Mouse (Mus musculus): Measurements from ENCODE around the gene Tmem252. TPM values are rescaled to one million over a fixed set of nuclear protein-coding genes. Genes with fewer than 3 reads are reported as not detected.

Tmem252 gene
- polyA plus RNA-seq, 1 experiment from 2014 or later = 0.81 TPM

DNA sequence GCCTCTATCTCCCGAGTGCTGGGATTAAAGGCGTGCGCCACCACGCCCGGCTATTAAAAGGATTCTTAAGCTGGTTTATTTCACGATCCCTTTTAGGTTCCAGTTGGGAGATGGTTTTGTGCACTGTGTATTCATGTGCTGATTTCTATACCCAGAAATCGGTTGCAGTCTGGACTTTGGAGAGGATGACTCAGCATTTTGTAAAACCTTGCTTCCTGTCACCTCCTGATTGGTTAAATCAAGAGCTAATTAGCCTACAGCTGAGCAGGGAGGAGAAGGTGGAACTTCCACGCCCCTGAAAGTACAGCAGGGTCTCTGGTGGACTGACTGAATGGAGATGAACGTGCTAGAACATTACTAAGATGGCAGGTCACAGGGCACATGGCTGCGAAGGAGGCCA, 12.6 kb downstream of the Tmem252 start:
- no peak overlapping the region for H3K9ac ChIP-seq (replicated peaks; ENCODE audit: low read length)
- no peaks in the 10 kb centered on the region for H3K4me1 ChIP-seq (ENCODE audit: control insufficient read depth, insufficient read depth, low read length)
- no peak overlapping the region for H3K4me3 ChIP-seq (ENCODE audit: low read depth, low read length)
- no peak overlapping the region for H3K27ac ChIP-seq (replicated peaks; ENCODE audit: low read depth, low read length)
- 88% methylated on average over 10 of the region's 10 CpGs for WGBS
- H3K36me3 ChIP-seq (replicated peaks; ENCODE audit: control insufficient read depth, insufficient read depth, low read depth, low read length) = no peaks in the 10 kb centered on the region
- DNase-seq (ENCODE audit: low spot score) (no peak), ATAC-seq (replicated peaks; ENCODE audit: insufficient number of reproducible peaks, low FRiP score, low TSS enrichment, low read depth) (no peak)
- H3K9me3 ChIP-seq (replicated peaks; ENCODE audit: control insufficient read depth, low read length) = no peaks in the 10 kb centered on the region
- H3K27me3 ChIP-seq (ENCODE audit: control insufficient read depth, insufficient read depth, low read length) = no peaks in the 10 kb centered on the region
- H3K4me2 ChIP-seq (ENCODE audit: low read depth, low read length) = no peak overlapping the region

DNA sequence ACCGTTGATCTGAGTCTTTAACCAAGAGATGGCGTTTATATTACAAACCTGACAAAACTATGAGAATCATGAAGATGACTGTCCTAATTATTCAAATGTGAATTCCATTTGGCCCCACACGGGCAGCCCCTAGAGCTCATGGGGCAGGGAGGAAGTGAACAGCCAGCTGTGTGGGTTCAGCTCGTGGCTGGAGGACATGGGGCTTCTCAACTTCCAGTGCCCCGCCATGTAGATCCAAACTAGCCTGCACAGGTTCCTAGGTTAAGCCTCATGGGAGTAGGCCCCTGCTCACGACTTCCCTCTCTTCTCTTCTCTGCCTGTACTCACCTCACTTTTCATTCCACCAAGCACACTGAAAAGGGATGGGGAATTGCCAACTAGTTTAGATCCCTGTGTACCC, 14.5 kb downstream of the Tmem252 start:
- Histone ChIP-seq H3K27ac (replicated peaks; ENCODE audit: low read depth, low read length) (no peak overlapping the region), H3K27me3 (ENCODE audit: control insufficient read depth, insufficient read depth, low read length) (no peaks in the 10 kb centered on the region), H3K4me1 (ENCODE audit: control insufficient read depth, insufficient read depth, low read length) (no peaks in the 10 kb centered on the region), H3K4me2 (ENCODE audit: low read depth, low read length) (no peak overlapping the region), H3K36me3 (replicated peaks; ENCODE audit: control insufficient read depth, insufficient read depth, low read depth, low read length) (no peaks in the 10 kb centered on the region), H3K4me3 (ENCODE audit: low read depth, low read length) (no peak overlapping the region), H3K9me3 (replicated peaks; ENCODE audit: control insufficient read depth, low read length) (no peaks in the 10 kb centered on the region), H3K9ac (replicated peaks; ENCODE audit: low read length) (no peak overlapping the region)
- WGBS = 78% methylated on average over 6 of the region's 6 CpGs
- DNase-seq (ENCODE audit: low spot score) = no peak
- ATAC-seq (replicated peaks; ENCODE audit: insufficient number of reproducible peaks, low FRiP score, low TSS enrichment, low read depth) = no peak

GRCm38 (mm10) chr19:24689531-24689930, 15.7 kb downstream of the Tmem252 start:
- Histone ChIP-seq H3K4me2 (ENCODE audit: low read depth, low read length) (no peak overlapping the region), H3K27me3 (ENCODE audit: control insufficient read depth, insufficient read depth, low read length) (no peaks in the 10 kb centered on the region), H3K9me3 (replicated peaks; ENCODE audit: control insufficient read depth, low read length) (no peaks in the 10 kb centered on the region), H3K4me3 (ENCODE audit: low read depth, low read length) (no peak overlapping the region), H3K4me1 (ENCODE audit: control insufficient read depth, insufficient read depth, low read length) (no peaks in the 10 kb centered on the region), H3K9ac (replicated peaks; ENCODE audit: low read length) (no peak overlapping the region), H3K27ac (replicated peaks; ENCODE audit: low read depth, low read length) (no peak overlapping the region), H3K36me3 (replicated peaks; ENCODE audit: control insufficient read depth, insufficient read depth, low read depth, low read length) (no peaks in the 10 kb centered on the region)
- DNase-seq (ENCODE audit: low spot score) (no peak), ATAC-seq (replicated peaks; ENCODE audit: insufficient number of reproducible peaks, low FRiP score, low TSS enrichment, low read depth) (no peak)
- 95% methylated on average over 4 of the region's 4 CpGs for WGBS

DNA sequence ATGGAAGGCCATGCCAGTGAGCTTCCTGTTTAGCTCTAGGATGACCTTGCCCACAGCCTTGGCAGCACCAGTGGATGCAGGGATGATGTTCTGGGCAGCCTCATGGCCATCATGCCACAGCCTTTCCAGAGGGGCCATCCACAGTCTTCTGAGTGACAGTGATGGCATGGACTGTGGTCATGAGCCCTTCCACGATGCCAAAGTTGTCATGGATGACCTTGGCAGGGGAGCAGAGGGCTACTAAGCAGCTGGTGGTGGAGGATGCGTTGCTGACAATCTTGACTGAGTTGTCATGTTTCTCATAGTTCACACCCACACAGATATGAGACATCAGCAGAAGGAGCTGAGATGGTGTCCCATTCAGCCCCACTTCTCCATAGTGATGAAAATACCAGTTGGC, 18.9 kb downstream of the Tmem252 start:
- DNase-seq (ENCODE audit: low spot score) = no peak
- Histone ChIP-seq H3K27me3 (ENCODE audit: control insufficient read depth, insufficient read depth, low read length) (no peaks in the 10 kb centered on the region), H3K4me3 (ENCODE audit: low read depth, low read length) (no peak overlapping the region), H3K9me3 (replicated peaks; ENCODE audit: control insufficient read depth, low read length) (no peaks in the 10 kb centered on the region), H3K36me3 (replicated peaks; ENCODE audit: control insufficient read depth, insufficient read depth, low read depth, low read length) (no peaks in the 10 kb centered on the region), H3K9ac (replicated peaks; ENCODE audit: low read length) (no peak overlapping the region), H3K27ac (replicated peaks; ENCODE audit: low read depth, low read length) (no peak overlapping the region), H3K4me2 (ENCODE audit: low read depth, low read length) (no peak overlapping the region), H3K4me1 (ENCODE audit: control insufficient read depth, insufficient read depth, low read length) (no peaks in the 10 kb centered on the region)
- no peak for ATAC-seq (replicated peaks; ENCODE audit: insufficient number of reproducible peaks, low FRiP score, low TSS enrichment, low read depth)
- 86% methylated on average over 2 of the region's 2 CpGs for WGBS

GRCm38 (mm10) chr19:24697946-24698345, 24.1 kb downstream of the Tmem252 start:
- Histone ChIP-seq H3K27me3 (ENCODE audit: control insufficient read depth, insufficient read depth, low read length) (no peaks in the 10 kb centered on the region), H3K27ac (replicated peaks; ENCODE audit: low read depth, low read length) (no peak overlapping the region), H3K9me3 (replicated peaks; ENCODE audit: control insufficient read depth, low read length) (no peaks in the 10 kb centered on the region), H3K9ac (replicated peaks; ENCODE audit: low read length) (no peak overlapping the region), H3K4me1 (ENCODE audit: control insufficient read depth, insufficient read depth, low read length) (no peaks in the 10 kb centered on the region), H3K4me3 (ENCODE audit: low read depth, low read length) (no peak overlapping the region), H3K36me3 (replicated peaks; ENCODE audit: control insufficient read depth, insufficient read depth, low read depth, low read length) (no peaks in the 10 kb centered on the region), H3K4me2 (ENCODE audit: low read depth, low read length) (no peak overlapping the region)
- ATAC-seq (replicated peaks; ENCODE audit: insufficient number of reproducible peaks, low FRiP score, low TSS enrichment, low read depth) = no peak
- WGBS = 46% methylated on average over 1 of the region's 1 CpGs
- DNase-seq (ENCODE audit: low spot score) = no peak

- Histone ChIP-seq H3K9me3 (replicated peaks; ENCODE audit: control insufficient read depth, low read length) (no peaks in the 10 kb centered on the region), H3K27me3 (ENCODE audit: control insufficient read depth, insufficient read depth, low read length) (no peaks in the 10 kb centered on the region), H3K27ac (replicated peaks; ENCODE audit: low read depth, low read length) (no peak overlapping the region), H3K4me3 (ENCODE audit: low read depth, low read length) (no peak overlapping the region), H3K4me1 (ENCODE audit: control insufficient read depth, insufficient read depth, low read length) (no peaks in the 10 kb centered on the region), H3K36me3 (replicated peaks; ENCODE audit: control insufficient read depth, insufficient read depth, low read depth, low read length) (no peaks in the 10 kb centered on the region), H3K4me2 (ENCODE audit: low read depth, low read length) (no peak overlapping the region), H3K9ac (replicated peaks; ENCODE audit: low read length) (no peak overlapping the region)
- DNase-seq (ENCODE audit: low spot score) = no peak
- ATAC-seq (replicated peaks; ENCODE audit: insufficient number of reproducible peaks, low FRiP score, low TSS enrichment, low read depth) = no peak
- WGBS = 58% methylated on average over 5 of the region's 5 CpGs
Observed at GRCm38 (mm10) chr19:24698651-24699050, 24.8 kb downstream of the Tmem252 start.

DNA sequence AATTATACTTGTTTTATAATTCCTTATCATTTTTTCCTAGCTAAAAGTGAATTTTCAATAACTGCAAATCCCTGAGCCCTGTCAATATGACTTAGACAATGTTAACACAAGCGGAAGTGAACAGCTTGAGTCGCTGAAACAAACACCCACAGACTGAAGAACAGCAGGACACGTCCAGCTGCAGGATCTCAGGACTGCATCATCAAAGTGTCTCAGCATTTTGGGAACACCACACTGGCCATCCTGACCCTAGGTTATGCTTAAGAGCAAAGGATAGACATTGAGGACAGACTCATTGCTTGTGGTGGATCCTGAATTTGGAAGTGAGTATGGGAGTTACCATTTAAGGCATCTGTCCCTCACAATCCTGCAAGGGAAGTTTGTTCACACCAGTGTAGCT, 25.4 kb downstream of the Tmem252 start:
- WGBS = 77% methylated on average over 3 of the region's 3 CpGs
- Histone ChIP-seq H3K4me2 (ENCODE audit: low read depth, low read length) (no peak overlapping the region), H3K4me1 (ENCODE audit: control insufficient read depth, insufficient read depth, low read length) (no peaks in the 10 kb centered on the region), H3K27me3 (ENCODE audit: control insufficient read depth, insufficient read depth, low read length) (no peaks in the 10 kb centered on the region), H3K36me3 (replicated peaks; ENCODE audit: control insufficient read depth, insufficient read depth, low read depth, low read length) (no peaks in the 10 kb centered on the region), H3K9ac (replicated peaks; ENCODE audit: low read length) (no peak overlapping the region), H3K27ac (replicated peaks; ENCODE audit: low read depth, low read length) (no peak overlapping the region), H3K4me3 (ENCODE audit: low read depth, low read length) (no peak overlapping the region), H3K9me3 (replicated peaks; ENCODE audit: control insufficient read depth, low read length) (no peaks in the 10 kb centered on the region)
- DNase-seq (ENCODE audit: low spot score) (no peak), ATAC-seq (replicated peaks; ENCODE audit: insufficient number of reproducible peaks, low FRiP score, low TSS enrichment, low read depth) (no peak)

DNA sequence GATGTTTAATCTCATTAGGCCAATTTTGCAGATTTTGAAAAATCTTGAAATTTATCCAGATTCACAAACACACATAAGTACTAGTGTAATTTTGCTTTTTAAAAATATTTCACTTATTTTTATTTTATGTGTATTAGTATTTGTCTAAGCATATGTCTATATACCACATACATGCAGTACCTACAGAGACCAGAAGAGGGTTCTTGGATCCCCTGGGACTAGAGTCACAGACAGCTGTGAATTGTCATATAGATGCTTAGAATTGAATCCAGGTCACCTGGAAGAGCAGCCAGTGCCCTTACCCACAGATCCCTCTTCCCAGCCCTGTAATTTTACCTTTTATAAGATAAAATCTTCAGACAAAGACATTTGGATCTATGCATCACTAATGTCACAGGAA, 26.1 kb downstream of the Tmem252 start:
- Histone ChIP-seq H3K4me3 (ENCODE audit: low read depth, low read length) (no peak overlapping the region), H3K9me3 (replicated peaks; ENCODE audit: control insufficient read depth, low read length) (no peaks in the 10 kb centered on the region), H3K4me2 (ENCODE audit: low read depth, low read length) (no peak overlapping the region), H3K9ac (replicated peaks; ENCODE audit: low read length) (no peak overlapping the region), H3K4me1 (ENCODE audit: control insufficient read depth, insufficient read depth, low read length) (no peaks in the 10 kb centered on the region), H3K27me3 (ENCODE audit: control insufficient read depth, insufficient read depth, low read length) (no peaks in the 10 kb centered on the region), H3K27ac (replicated peaks; ENCODE audit: low read depth, low read length) (no peak overlapping the region), H3K36me3 (replicated peaks; ENCODE audit: control insufficient read depth, insufficient read depth, low read depth, low read length) (no peaks in the 10 kb centered on the region)
- DNase-seq (ENCODE audit: low spot score) (peak; percentile 40), ATAC-seq (replicated peaks; ENCODE audit: insufficient number of reproducible peaks, low FRiP score, low TSS enrichment, low read depth) (no peak)

- Histone ChIP-seq H3K36me3 (replicated peaks; ENCODE audit: control insufficient read depth, insufficient read depth, low read depth, low read length) (no peaks in the 10 kb centered on the region), H3K27ac (replicated peaks; ENCODE audit: low read depth, low read length) (no peak overlapping the region), H3K4me2 (ENCODE audit: low read depth, low read length) (no peak overlapping the region), H3K9ac (replicated peaks; ENCODE audit: low read length) (no peak overlapping the region), H3K4me3 (ENCODE audit: low read depth, low read length) (no peak overlapping the region), H3K4me1 (ENCODE audit: control insufficient read depth, insufficient read depth, low read length) (no peaks in the 10 kb centered on the region), H3K27me3 (ENCODE audit: control insufficient read depth, insufficient read depth, low read length) (no peaks in the 10 kb centered on the region), H3K9me3 (replicated peaks; ENCODE audit: control insufficient read depth, low read length) (no peaks in the 10 kb centered on the region)
- 79% methylated on average over 5 of the region's 5 CpGs for WGBS
- DNase-seq (ENCODE audit: low spot score) (no peak), ATAC-seq (replicated peaks; ENCODE audit: insufficient number of reproducible peaks, low FRiP score, low TSS enrichment, low read depth) (no peak)
Observed at GRCm38 (mm10) chr19:24700664-24701063, 26.9 kb downstream of the Tmem252 start.
